Mouse (Mus musculus) neutrophil, adult 5-6 weeks (primary cell): ENCODE measurements around the gene Homer3. TPM values are rescaled to one million over a fixed set of nuclear protein-coding genes. Genes with fewer than 3 reads are reported as not detected.

Experiments
- ATAC-seq: fragments of 151-379, 151-347 bp; 2 replicates; pipeline ENCODE4 v1.8.0; 2017; ENCODE audit warnings: mild to moderate bottlenecking, moderate TSS enrichment; ENCODE audit not compliant: insufficient number of reproducible peaks, poor library complexity, low FRiP score, severe bottlenecking; ENCODE audit errors: extremely low read depth
- total RNA-seq: library from RNA; stranded (forward); fragments of 200-1000 nt; gene quantifications from 2 replicates; pipeline ENCODE4 v1.2.3, GENCODE M21; 2017

Gene Homer3
- 4.4 and 6.3 TPM in 2 replicates for total RNA-seq

DNA sequence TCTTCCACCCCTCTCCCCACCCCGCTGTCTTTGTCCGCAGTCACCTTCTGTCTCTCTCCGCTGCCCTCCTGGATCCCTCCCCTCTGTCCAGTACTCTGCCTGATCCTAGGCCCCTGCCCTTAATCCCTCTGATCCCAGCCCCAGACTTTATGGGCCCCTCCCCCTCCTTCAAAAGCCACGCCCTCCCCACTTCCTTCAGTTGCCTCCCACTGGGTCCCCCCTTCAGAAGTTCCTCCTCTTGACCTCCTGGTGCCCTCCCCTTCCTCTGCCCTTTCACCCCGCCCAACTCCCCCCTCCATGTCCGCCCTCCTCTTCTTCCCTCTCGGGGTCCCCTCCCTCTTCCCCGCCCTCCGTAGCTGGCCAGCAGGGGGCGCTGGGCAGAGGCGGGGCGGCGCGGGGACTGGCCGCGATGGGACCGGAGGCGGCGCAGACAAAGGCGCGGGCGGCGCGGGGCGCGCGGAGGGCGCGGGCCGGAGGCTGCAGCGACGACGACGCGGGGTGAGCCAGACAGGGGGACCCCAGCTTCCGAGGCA is at the start of gene Homer3:
Gene Homer3, plus strand, starts transcription at position 225 of the 533 bp plus-strand sequence.
- peak; percentile 93 for ATAC-seq

DNA sequence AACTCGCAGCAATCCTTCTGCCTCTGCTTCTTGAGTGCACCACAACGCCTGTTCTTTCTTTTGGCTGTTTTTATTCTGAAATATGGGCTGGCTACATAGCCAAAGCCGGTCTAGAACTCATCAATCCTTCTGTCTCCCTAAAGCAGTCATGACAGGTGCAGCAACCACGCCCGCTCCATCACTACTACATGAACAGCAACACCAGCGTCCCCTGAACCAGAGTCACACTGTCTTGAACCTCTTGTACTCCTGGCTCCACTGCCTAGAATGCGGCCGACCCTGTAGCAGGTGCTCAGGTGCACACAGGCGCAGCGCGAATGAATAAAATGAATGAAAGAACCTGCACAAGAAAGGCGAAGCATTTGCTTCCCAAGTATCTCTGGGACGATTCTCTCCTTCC is 49.0 kb upstream of the Homer3 start:
- ATAC-seq: no peak

DNA sequence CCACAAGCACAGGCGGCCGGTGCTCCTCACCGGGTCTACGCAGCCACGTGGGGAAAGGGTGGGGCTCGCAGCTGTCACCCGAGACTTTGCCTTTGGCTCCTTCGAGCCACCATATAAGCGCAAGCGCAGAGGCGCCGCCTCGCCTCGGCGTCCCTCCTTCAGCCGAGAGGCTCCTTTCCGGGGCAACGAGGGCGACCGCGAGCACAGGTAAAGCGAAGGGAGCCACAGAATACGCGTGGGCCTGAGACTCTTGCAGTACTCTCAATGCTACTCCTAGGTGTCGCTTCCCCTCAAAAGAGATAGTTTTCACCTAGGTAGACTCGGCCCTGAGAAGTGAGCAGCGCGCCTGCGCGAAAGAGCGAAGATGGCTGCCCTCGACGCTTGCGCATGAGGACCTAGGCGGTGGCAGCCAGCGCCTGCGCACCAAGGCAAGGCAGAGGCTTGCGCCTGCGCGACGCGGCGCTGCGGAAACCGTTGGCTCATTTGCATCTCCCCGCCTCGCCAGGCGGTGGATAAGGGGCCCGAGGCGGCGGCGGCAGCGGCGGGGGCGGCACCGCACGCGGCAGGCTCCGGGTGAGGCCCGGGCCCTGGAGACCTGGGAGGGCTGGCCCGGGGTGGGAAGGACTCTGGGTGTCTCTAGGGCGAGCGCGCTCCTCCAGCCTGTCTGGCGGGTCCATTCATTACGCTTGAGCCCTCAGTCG is 48.4 kb upstream of the Homer3 start, which contains the start of the genes Sugp2 and Armc6:
Gene Sugp2, plus strand, starts transcription at position 147 of the 701 bp plus-strand sequence.
Gene Armc6, minus strand, starts transcription at position 387 of the 701 bp plus-strand sequence.
- peak; percentile 82 for ATAC-seq

DNA sequence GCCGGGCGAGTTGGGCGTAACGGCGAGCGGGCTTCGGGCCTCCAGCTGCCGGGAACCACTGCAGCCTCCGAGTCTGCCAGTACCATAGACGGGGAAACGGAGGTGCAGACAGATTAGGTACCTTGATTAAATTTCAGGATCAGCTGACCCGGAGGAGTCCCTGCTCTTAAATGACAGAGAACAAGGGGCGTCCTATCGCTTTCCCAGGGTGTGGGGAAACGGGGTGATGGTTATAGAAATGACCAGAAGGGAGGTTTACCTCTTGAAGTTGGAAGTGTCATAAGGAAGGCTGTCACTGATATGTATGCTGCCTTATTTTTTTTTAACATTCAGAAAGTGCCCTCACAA is 47.9 kb upstream of the Homer3 start:
- ATAC-seq: no peak

DNA sequence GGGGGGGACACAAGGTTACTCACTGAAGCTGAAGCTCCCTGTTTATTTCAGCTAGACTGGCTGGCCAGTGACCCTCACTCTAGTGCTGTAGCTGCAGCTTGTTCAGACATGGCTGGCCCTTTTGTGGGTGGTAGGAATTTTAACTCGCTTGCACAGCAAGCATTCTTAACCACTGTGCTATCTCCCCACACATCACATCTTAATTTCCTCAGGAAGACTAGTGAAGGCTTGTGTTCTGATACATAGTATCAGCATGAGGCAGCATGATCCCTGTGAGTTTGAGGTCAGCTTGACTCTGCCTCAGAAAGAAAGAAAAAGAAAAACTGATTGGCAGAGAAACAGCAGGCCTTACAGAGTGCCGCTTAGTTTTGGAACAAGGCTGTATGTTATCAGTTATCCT is 44.8 kb upstream of the Homer3 start:
- ATAC-seq: no peak

DNA sequence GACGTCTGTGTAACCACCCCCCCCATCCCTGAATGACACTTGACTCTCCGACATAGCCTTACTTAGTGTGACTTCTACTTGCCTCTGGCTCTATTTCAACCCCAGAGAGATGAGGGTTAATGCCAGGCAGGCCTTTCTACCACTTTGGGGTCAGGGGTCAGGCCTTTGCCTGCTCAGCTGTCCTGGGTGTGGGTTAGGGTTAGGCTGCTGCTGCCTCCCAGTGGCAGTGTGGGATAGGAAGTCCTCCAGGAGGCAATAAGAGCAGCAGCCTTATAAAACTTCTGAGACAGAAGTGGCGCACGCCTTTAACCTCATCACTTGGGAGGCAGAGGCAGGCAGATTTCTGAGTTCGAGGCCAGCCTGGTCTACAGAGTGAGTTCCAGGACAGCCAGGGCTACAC is 42.0 kb upstream of the Homer3 start:
- ATAC-seq: no peak

DNA sequence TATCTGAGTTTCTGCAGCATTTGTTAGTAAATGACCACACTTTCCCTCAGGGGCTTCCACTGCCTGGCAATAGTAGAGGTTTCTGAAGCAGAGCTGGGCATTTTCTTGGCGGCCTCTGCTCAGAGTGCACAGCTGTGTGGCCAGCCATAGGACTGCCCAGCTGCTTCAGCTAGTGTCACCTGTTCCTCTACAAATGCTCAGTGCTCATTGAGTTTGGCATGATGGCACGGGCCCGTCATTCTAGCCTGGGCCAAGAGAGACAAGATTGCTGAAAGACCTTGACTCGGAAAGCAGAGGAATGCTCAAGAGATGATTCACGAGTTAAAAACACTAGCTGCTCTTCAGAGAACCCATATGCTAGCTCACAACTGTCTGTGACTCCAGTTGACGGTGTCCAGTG is 36.0 kb upstream of the Homer3 start:
- ATAC-seq: no peak

DNA sequence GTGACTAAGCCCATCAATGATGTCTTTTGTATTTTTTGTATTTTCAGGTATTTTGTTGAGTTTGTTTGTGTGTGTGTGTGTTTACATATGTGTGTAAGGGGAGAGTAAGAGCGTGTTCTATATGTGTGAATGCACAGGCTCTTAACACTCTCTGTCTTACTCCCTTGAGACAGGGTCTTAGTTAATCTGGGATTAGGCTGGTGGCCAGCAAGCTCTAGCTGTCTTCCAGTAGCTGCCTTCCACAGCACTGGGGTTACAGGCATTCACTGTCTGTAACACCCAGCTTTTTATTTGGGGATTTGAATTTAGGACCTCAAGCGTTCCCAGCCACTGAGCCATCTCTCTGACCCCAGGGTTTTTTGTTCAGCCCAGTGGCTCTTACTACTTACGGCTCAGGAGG is 34.8 kb upstream of the Homer3 start:
- ATAC-seq: no peak

DNA sequence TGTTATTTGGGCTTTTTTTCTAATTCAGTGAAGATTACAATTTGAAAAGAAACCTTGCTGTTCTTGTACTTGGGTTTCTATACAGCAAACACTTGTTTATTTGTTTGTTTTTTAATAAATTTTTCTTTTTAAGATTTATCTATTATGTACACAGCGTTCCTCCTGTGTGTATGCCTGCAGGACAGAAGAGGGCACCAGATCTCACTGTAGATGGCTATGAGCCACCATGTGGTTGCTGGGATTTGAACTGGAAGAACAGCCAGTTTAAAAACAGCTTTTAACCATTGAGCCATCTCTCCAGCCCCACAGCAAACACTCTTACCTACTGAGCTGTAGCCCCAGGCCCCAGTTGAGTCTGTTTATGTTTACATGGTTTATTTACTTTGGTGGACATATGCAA is 28.0 kb upstream of the Homer3 start:
- ATAC-seq: no peak

DNA sequence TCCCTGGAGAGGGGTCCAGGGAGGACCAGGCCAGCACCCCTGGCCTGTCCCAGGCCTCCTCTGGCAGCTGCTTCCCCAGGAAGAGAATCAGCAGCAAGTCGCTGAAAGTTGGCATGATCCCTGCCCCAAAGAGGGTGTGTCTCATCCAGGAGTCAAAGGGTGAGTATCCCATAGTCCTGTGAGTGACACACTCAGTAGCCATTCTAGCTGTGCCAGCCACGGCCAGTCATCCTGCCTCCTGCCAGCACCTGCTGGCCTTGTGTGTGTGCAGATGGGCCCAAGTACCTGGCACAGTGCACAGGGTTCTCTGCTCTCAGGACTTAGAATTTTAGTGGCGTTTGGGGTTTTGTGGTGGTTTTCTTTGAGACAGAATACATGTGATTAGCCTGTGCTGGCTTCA is 25.2 kb upstream of the Homer3 start:
- ATAC-seq: no peak

DNA sequence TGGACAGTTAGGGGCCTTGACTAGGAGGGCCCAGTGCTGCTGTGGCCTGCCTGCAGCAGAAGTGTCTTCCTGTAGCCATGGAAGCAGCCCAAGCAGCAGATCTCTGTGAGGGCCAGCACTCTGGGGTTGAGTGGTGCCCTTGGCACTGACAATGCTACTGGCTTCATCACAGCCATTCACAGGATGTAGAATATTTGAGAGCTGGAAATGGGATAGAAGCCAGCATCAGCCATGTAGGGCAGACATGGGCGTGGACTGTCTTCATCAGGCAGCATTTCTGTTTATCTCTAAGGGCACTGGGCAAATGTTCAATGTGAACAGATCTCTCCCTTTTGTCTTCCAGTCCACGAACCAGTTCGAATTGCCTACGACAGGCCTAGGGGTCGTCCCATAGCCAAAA is 24.0 kb upstream of the Homer3 start:
- ATAC-seq: no peak

DNA sequence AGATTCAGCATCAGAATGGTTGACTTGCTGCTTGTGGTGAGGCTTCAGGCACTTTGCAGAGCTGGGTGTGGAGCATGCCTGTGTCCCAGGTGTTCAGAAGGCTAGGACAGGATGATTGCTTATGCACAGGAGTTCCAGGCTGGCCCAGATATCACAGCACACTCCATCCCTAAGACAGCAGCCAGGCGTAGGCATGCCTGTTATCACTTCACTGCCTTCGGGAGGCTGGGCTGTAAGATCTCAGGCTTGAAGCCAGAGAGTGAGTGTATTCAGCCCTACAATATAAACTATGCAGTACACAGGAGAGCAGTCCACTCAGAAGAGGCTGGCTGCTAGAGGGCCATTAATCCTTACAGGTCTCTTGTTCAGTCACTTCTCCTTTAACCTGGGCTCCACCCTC is 23.6 kb upstream of the Homer3 start:
- no peak for ATAC-seq

DNA sequence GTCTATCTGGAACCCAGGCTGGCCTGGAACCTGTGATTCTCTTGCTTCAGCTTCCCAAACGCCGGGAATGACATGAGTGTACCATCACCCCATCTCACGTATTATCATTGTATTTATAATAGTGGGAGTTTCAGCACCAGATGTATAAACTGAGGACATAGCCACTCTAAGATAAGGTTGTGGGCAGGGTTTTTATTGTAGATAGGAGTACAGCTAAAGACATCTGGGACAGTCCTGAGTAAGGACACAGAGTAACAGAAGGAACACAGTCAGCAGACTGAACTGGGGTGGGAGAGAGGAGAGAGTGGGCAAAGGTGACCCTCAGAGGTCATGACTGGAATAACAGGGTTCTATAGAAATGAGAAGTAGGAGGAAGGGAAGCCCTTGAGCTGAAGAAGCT is 15.0 kb upstream of the Homer3 start:
- ATAC-seq: no peak

DNA sequence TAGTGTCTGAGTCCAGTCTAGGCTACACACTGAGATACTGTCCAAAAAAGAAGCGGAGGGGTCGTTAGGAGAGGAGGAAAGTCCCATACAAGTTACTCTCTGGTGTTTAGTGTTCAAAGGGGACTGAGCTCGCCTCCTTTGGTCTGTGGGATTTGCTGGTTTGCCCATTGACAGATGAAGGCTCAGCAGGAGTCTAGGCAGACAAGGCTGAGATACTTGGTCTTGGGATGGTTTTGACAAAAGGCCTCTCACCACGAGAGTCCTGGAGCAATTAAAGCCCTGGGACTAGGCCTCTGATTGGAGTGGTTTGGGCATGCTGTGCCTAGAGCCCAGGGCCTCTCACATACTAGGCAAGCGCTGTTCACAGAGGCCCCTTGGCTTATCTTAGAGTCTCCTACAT is 14.3 kb upstream of the Homer3 start:
- no peak for ATAC-seq

DNA sequence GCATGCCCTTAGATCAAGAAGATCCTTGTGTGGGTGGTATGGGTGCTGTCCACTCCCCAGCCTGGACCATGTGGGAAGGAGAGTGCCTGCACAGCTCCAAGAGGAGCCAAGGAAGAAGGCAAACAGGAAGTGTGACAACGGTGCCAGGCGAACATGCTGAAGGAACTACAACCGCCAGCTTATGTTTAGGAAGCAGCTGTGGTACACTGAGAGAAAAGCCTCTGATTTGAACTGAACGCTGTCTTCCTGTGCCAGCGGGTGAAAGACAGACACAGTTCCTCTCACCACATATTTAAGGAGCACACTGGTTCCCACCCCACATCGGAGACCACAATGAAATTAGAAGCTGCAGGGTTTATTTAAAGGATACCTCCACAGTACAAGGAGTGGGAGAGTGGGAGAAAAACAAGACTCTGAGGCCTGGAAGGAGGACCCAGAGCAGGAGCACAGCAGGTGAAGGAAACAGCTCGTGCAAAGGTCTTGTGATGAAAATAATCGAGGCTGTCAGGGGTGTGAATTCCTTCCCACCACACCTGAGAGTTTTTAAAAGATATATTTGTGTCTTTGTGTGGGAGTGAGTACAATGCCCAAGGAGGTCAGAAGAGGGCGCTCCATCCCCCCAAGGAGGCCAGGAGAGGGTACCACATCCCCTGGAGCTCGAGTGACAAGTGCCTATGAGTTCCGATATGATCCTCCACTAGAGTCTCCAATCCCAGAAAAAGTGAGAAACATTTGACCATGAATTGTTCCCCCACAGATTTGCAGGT is 13.6 kb upstream of the Homer3 start:
- no peak for ATAC-seq

DNA sequence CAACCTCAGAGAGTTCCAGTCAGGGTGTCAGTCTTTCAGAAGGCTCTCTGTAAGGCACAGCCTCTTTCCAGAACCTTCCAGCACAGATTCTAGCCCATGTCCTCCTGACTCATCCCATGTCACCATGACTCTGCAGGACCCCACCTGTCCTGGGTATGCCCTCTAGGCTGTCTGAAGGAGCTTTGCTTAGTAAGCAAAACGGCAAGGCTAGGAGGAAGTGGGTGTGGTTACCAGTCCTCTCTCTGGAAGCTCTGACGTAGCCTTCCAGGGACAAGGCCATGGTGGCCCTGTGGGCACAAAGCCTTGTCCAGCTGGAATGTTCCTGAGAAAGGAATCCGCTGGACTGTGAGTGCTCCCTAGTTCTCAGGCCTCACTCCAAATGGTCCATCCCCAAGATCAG is 9.7 kb upstream of the Homer3 start:
- ATAC-seq: no peak

DNA sequence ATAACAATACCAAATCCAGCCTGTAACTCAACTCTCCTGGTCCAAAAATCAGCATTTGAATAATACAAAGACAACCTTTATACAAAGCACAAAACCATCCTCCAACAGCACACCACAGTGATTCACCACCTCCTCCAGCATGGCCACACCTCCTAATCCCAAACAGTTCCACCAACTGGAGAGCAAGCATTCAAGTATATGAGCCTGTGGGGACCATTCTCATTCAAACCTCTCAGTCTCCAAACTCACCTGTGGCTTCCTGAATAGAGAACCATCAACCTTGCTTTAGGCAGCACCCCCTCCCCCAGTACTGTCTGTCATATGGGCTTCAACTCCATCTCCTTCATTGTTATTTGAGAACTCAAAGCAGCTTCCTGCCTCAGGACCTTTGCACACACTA is 8.3 kb upstream of the Homer3 start:
- no peak for ATAC-seq

DNA sequence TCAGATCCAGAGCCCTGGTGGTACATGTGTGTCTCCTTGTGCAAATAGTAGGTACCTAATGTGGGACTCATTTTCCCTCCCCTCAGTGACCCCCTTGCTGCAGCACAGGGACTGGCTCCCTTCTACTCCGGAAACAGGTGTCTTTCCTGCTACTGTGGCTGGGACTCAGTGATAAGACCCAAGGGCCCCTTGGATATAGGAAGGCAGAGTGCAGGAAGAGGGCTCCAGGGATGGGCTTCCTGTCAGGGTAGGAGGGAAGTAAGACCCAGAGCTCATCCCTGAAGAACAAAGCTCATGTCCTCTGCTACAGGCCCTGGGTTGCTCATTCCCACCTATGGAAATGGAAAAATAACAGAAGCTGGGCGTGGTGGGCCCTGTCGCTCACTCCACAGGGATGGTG is 6.2 kb upstream of the Homer3 start:
- ATAC-seq: no peak

DNA sequence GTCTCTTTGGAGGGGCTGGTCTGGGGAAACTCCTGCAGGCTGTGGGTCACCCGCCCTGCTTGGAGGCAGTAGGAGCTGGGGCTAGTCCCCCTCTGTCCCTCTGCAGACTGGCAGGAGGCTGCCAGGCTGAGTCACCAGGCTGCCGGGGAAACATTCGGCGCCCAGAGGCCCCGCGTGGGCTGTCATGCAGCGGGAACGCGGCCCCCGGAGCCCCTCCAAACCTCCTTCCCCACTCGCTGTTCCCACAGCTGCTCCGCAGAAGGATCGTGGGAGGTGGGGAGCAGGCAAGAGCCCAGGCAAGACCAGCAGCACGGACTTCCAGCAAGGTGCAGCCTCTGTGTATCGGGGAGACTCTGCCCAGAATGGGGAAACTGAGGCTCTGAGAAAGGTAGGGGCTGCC is 4.5 kb upstream of the Homer3 start:
- ATAC-seq: no peak

DNA sequence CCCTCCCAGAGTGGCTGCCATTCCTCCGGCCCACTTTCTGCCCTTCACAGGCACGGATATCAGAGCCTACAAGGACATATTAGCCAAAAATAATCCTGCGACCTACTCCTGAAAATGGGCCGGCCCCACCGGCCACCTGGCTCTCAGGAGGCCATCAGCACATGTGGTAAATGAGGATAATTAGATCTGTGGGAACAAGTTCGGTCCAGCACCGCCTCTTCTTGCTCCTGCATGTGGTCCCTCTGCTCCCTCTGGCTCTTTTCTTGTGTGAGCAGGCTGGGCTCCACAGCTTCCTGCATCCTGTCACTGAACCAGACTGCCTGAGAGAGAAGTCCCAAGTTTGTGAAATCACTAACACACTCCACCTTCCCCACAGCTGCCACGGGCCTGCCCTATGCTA is 3.4 kb upstream of the Homer3 start:
- ATAC-seq: no peak
